In the genomic region with DNA sequence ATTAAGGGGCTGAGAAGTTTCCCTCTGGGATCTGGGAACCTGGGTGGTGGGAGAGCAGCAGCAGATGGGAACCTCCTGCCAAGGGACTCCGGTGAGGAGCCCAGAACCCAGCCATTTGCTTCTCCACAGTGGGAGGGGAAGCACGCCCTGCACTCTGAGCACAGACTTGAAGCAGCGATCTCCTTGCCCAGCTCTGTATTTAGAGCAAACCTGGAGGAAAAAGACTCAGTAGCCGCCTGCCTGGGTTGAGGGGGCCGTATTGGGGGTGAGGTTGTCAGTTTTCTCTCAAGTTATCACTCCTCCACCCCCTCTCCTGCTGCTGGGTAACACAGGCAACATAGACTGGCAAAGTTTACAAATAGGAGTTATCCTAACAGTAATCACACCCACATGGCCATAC, we compare ENCODE assay signal across 10 mouse cellular contexts. TPM values are rescaled to one million over a fixed set of nuclear protein-coding genes. Genes with fewer than 3 reads are reported as not detected.
A peak's percentile ranks its signal among the peaks of the same experiment; 100 is the strongest.
DNase-seq lines count a peak whose midpoint lies in the region; ATAC-seq and TF ChIP-seq lines count a peak whose summit lies in the region.
"Had no signal": no experiment of that assay in that cellular context is flagged by ENCODE, and none has a peak within 500 bp of the region (broad histone marks: within the 10 kb centered on the region; RNA-seq: fewer than 3 reads in every experiment).

No protein-coding gene starts in this region.

- no peak overlapping the region; the same call in 1 of the 2 replicates for H3K27ac ChIP-seq in midbrain, embryonic 10.5 days (replicated peaks)
- no peak overlapping the region for H3K27ac ChIP-seq in midbrain, postnatal 0 days (ENCODE audit: low read depth, low read length)
- no peak overlapping the region for H3K27ac ChIP-seq in intestine, embryonic 16.5 days (ENCODE audit: low read length)
- H3K27ac ChIP-seq in olfactory bulb, adult 2 months (ENCODE audit: insufficient read depth, low read depth, low read length) = peak overlapping the region; percentile 77

- H3K9me3 ChIP-seq in midbrain, embryonic 10.5 days (replicated peaks) = no peaks in the 10 kb centered on the region
- H3K9me3 ChIP-seq in midbrain, postnatal 0 days (ENCODE audit: low read length) = no peaks in the 10 kb centered on the region
- H3K9me3 ChIP-seq in intestine, embryonic 16.5 days (ENCODE audit: control insufficient read depth, low read length) = 0 out of 2 replicates have a peak, but pooled peaks cover 2% of the 10 kb centered on the region

- no peak overlapping the region for H3K4me2 ChIP-seq in midbrain, postnatal 0 days (ENCODE audit: low read depth, low read length, poor library complexity, severe bottlenecking)
- H3K4me2 ChIP-seq in intestine, embryonic 16.5 days (ENCODE audit: low read depth, low read length) = no peak overlapping the region

- no peak for TF ChIP-seq CTCF in midbrain, postnatal 0 days (IDR thresholded peaks at IDR 0.05)
- TF ChIP-seq CTCF in olfactory bulb, adult 2 months (IDR thresholded peaks at IDR 0.05; ENCODE audit: insufficient read depth, low read depth, low read length) = no peak

- no peak overlapping the region for H3K9ac ChIP-seq in midbrain, postnatal 0 days (replicated peaks; ENCODE audit: low read length, poor library complexity, severe bottlenecking)
- H3K9ac ChIP-seq in intestine, embryonic 16.5 days (ENCODE audit: low read depth, low read length) = no peak overlapping the region

- no peak for ATAC-seq in midbrain, postnatal 0 days (ENCODE audit: low FRiP score)
- 0 out of 2 replicates have a peak, but pooled peaks have one; percentile 21 for ATAC-seq in intestine, embryonic 16.5 days

- TF ChIP-seq POLR2A in olfactory bulb, adult 2 months (IDR thresholded peaks at IDR 0.05; ENCODE audit: insufficient read depth, low read depth, low read length) = no peak

- H3K27me3 ChIP-seq in midbrain, embryonic 10.5 days (ENCODE audit: low read depth, poor library complexity, severe bottlenecking) = peaks cover 97% of the 10 kb centered on the region
- peaks cover 26% of the 10 kb centered on the region for H3K27me3 ChIP-seq in midbrain, postnatal 0 days (ENCODE audit: insufficient read depth, low read length)
- H3K27me3 ChIP-seq in intestine, embryonic 16.5 days (replicated peaks; ENCODE audit: control insufficient read depth, insufficient read depth, low read length) = peaks cover 50% of the 10 kb centered on the region

- peaks cover 10% of the 10 kb centered on the region; the same call in 1 of the 2 replicates for H3K4me1 ChIP-seq in midbrain, embryonic 10.5 days
- no peaks in the 10 kb centered on the region for H3K4me1 ChIP-seq in midbrain, postnatal 0 days (ENCODE audit: insufficient read depth, low read length)
- no peaks in the 10 kb centered on the region; the same call in 1 of the 2 replicates for H3K4me1 ChIP-seq in intestine, embryonic 16.5 days (ENCODE audit: control insufficient read depth, insufficient read depth, low read length)
- peaks cover 10% of the 10 kb centered on the region for H3K4me1 ChIP-seq in olfactory bulb, adult 2 months (ENCODE audit: control insufficient read depth, insufficient read depth, low read length)

- WGBS in midbrain, embryonic 10.5 days = 13% methylated on average over 5 of the region's 5 CpGs
- 10% methylated on average over 5 of the region's 5 CpGs for WGBS in midbrain, postnatal 0 days
- WGBS in intestine, embryonic 16.5 days = 24% methylated on average over 5 of the region's 5 CpGs
- 10% methylated on average over 5 of the region's 5 CpGs for WGBS in olfactory bulb, adult 2 months

- intact Hi-C loops in left cerebral cortex, postnatal 36 days (cut with DNase I) = loop anchor here (10.0 kb wide), 2 partner anchors 153 to 273 kb away; no protein-coding TSS in a partner anchor

- no peaks in the 10 kb centered on the region for H3K36me3 ChIP-seq in midbrain, embryonic 10.5 days
- H3K36me3 ChIP-seq in midbrain, postnatal 0 days (ENCODE audit: insufficient read depth, low read length) = no peaks in the 10 kb centered on the region
- no peaks in the 10 kb centered on the region for H3K36me3 ChIP-seq in intestine, embryonic 16.5 days (ENCODE audit: control insufficient read depth, insufficient read depth, low read length)

- peak; percentile 15 for DNase-seq in embryo, embryonic 9.5 days (ENCODE audit: extremely low spot score)
- DNase-seq in embryo, embryonic 11 days = no peak
- no peak for DNase-seq in midbrain, embryonic 10.5 days (ENCODE audit: low spot score)
- no peak for DNase-seq in midbrain, postnatal 0 days (ENCODE audit: low spot score)
- DNase-seq in left cerebral cortex, postnatal 36 days (ENCODE audit: low spot score in 2 of 2) = no peak
- no peak for DNase-seq in kidney, adult 18-20 months

- H3K4me3 ChIP-seq in midbrain, embryonic 10.5 days = peak overlapping the region; percentile 39
- H3K4me3 ChIP-seq in midbrain, postnatal 0 days (ENCODE audit: low read depth, low read length) = no peak overlapping the region
- no peak overlapping the region for H3K4me3 ChIP-seq in intestine, embryonic 16.5 days (ENCODE audit: low read length)
- peak overlapping the region; percentile 56 for H3K4me3 ChIP-seq in olfactory bulb, adult 2 months (ENCODE audit: insufficient read depth, low read depth, low read length)
- H3K4me3 ChIP-seq: erythroblast, embryonic 14.5 days had no signal

RNA-seq across cellular contexts. Expression of a gene that starts 4.5 kb away (rescaled TPM):
- polyA plus RNA-seq in midbrain, embryonic 10.5 days (2016; fragmentation: Nextera tagmentation; extraction: Ambion mirVana) = 7.6 and 9.8 TPM in 2 replicates
- total RNA-seq in midbrain, postnatal 0 days (2014; rRNA removed) = 1.5 and 3.5 TPM in 2 replicates
- polyA plus RNA-seq in midbrain, postnatal 0 days (2015; fragmentation: Nextera tagmentation; extraction: Ambion mirVana) = 1.8 and 3.7 TPM in 2 replicates
- 0.26 and 0.31 TPM in 2 replicates for polyA plus RNA-seq in intestine, embryonic 16.5 days (2015; fragmentation: Nextera tagmentation; extraction: Ambion mirVana)
- polyA plus RNA-seq in olfactory bulb, adult 2 months (2012; ENCODE audit: insufficient read depth, insufficient read length, low replicate concordance, missing spikeins) = not detected in 2 replicates
- 10 to 100 TPM; 20.1 to 21.5 TPM for total RNA-seq in left cerebral cortex, postnatal 36 days (2021)
- total RNA-seq: adrenal gland, postnatal 25 days had no signal
- polyA plus RNA-seq: erythroblast, embryonic 14.5 days had no signal

Comparison
In these comparisons a context has a peak if more than half of its experiments do, and no peak if none do; other contexts are left out.
1. H3K4me3 ChIP-seq: peak in midbrain, embryonic 10.5 days (single experiment) and olfactory bulb, adult 2 months (single experiment); none in midbrain, postnatal 0 days (single experiment) and intestine, embryonic 16.5 days (single experiment).